Mouse (Mus musculus) spleen, postnatal 10 days (tissue): ENCODE measurements around the gene Ephb1.

ENCODE experiments used
- DNase-seq, 2 experiments: peaks; one replicate each; pipeline ENCODE4 v3.0.0; 2021 to 2022; ENCODE audit warnings: low spot score in 2 of 2

The Ephb1 gene

GRCm38 (mm10) chr9:101994086-101994485, 360.4 kb downstream of the Ephb1 start:
- DNase-seq = no peak

- no peak for DNase-seq
Observed at GRCm38 (mm10) chr9:101990836-101991235, 363.7 kb downstream of the Ephb1 start.

GRCm38 (mm10) chr9:101990032-101990431, 364.5 kb downstream of the Ephb1 start:
- peak in 1 of 2 experiments; percentile 46 for DNase-seq

GRCm38 (mm10) chr9:101986910-101987309, 367.6 kb downstream of the Ephb1 start:
- DNase-seq = no peak

- DNase-seq = no peak
Observed at GRCm38 (mm10) chr9:101982378-101982777, 372.1 kb downstream of the Ephb1 start.

GRCm38 (mm10) chr9:101981161-101981560, 373.3 kb downstream of the Ephb1 start:
- no peak for DNase-seq

GRCm38 (mm10) chr9:101976884-101977465, 377.5 kb downstream of the Ephb1 start:
- DNase-seq = no peak

- no peak for DNase-seq
Observed at GRCm38 (mm10) chr9:101972314-101972713, 382.2 kb downstream of the Ephb1 start.

GRCm38 (mm10) chr9:101971806-101972205, 382.7 kb downstream of the Ephb1 start:
- DNase-seq = no peak

- DNase-seq = no peak
Observed at GRCm38 (mm10) chr9:101956228-101956627, 398.3 kb downstream of the Ephb1 start.

GRCm38 (mm10) chr9:101954529-101954928, 400.0 kb downstream of the Ephb1 start:
- no peak for DNase-seq

- DNase-seq = no peak
Observed at GRCm38 (mm10) chr9:101950101-101950500, 404.4 kb downstream of the Ephb1 start.

GRCm38 (mm10) chr9:101945814-101946213, 408.7 kb downstream of the Ephb1 start:
- no peak for DNase-seq

GRCm38 (mm10) chr9:101945326-101945725, 409.2 kb downstream of the Ephb1 start:
- no peak for DNase-seq

GRCm38 (mm10) chr9:101942058-101942669, 412.3 kb downstream of the Ephb1 start:
- DNase-seq = no peak

GRCm38 (mm10) chr9:101940182-101940581, 414.3 kb downstream of the Ephb1 start:
- no peak for DNase-seq

GRCm38 (mm10) chr9:101939006-101939405, 415.5 kb downstream of the Ephb1 start:
- no peak for DNase-seq

GRCm38 (mm10) chr9:101938066-101938465, 416.4 kb downstream of the Ephb1 start:
- DNase-seq = no peak

GRCm38 (mm10) chr9:101934887-101935286, 419.6 kb downstream of the Ephb1 start:
- no peak for DNase-seq

GRCm38 (mm10) chr9:101933946-101934573, 420.4 kb downstream of the Ephb1 start:
- no peak for DNase-seq

- DNase-seq = no peak
Observed at GRCm38 (mm10) chr9:101924829-101925228, 429.7 kb downstream of the Ephb1 start.

- no peak for DNase-seq
Observed at GRCm38 (mm10) chr9:101922846-101923245, 431.6 kb downstream of the Ephb1 start.

- DNase-seq = no peak
Observed at GRCm38 (mm10) chr9:101919324-101919723, 435.2 kb downstream of the Ephb1 start.
